Mouse (Mus musculus) frontal cortex, adult 2 months (tissue): ENCODE results near the gene Gm10772. TPM values are rescaled to one million over a fixed set of nuclear protein-coding genes. Genes with fewer than 3 reads are reported as not detected.
"Not testable (repeated sequence)": the region's sequence is repeated elsewhere in the genome, so short reads cannot be mapped to it uniquely, and the experiment has no call there.

Experiments used
- DNase-seq, 2 experiments: peaks; one replicate each; pipeline ENCODE4 v3.0.0; 2022; ENCODE audit warnings: low spot score in 1 of 2; ENCODE audit errors: extremely low spot score in 1 of 2
- polyA plus RNA-seq: library from polyadenylated mRNA; depleted of rRNA; stranded (reverse); fragments of >200 nt; gene quantifications from 2 replicates; pipeline ENCODE4 v1.2.3, GENCODE M21; 2012; rRNA removed

Gm10772 gene
- not detected in 2 replicates for polyA plus RNA-seq

- not testable (repeated sequence) for DNase-seq
Observed at GRCm38 (mm10) chr13:66227473-66227872, at the start of gene Gm10772. Gene Gm10772, minus strand, starts transcription at chr13:66227573.

DNA sequence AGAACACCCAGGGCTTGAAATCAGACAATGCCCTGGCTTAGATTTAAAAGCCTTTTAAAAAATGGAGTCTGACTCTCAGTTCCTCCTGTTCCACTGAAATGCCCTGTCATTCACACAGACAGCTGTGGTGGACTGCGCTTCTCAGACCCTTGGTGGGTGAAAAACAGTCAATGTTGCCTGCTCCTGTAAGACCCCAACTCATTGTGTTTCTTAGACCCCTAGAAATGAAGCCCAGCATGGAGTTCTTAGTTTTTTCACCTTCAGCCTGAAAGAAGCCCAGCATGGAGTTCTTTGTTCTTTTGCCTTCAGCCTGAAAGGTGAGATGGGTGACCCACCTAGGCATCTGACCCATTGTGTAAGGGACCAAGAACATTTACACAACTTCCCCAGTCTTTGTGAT is 36.5 kb upstream of the Gm10772 start:
- not testable (repeated sequence) for DNase-seq

DNA sequence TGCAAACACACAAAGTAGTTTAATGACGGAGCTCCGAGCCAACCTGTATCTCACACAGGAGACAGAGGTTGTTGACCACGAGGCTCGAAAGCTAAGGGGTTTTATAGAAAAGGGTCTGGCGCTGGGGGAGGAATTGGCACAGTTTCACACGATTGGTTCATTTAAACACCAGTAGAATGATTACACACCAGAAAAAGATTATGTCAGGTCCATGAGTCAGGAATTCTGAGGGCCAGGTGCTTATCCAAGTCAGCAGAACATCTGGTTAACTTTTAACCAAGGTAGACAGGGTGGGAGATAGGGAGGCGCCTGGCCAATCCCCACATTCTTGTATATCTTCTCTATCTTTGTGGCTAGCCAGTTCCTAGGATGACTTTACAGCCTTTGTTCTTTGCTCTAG is 35.8 kb upstream of the Gm10772 start:
- DNase-seq = not testable (repeated sequence)

GRCm38 (mm10) chr13:66214349-66214748 is 13.0 kb downstream of the Gm10772 start:
- no peak for DNase-seq

DNA sequence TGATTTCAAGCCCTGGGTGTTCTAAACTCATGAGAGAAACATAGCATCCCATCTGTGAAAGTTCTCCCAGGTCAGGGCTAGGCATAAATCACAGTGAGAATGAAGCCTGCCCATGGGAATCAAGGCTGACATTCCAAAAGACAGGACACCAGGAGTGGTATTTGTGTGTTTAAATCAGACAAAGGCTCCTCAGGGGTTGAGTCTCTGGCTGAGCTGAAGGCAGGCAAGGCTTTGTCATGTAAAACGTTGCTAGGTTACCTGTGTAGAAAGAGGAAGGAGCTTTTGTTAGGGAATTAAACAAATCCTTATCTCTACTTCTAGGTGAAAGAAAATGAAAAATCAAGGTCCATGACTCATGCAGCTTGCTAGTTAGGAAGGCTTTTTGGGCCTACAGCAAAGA is 13.6 kb downstream of the Gm10772 start:
- DNase-seq = not testable (repeated sequence)

GRCm38 (mm10) chr13:66179172-66179571 is 48.2 kb downstream of the Gm10772 start:
- not testable (repeated sequence) for DNase-seq

Other genes with a start within 250 kb of the Gm10772 start
- not detected in 2 replicates for gene Gm10324, start 108.0 kb downstream of the Gm10772 start, polyA plus RNA-seq
- not detected in 2 replicates for gene 2410141K09Rik, start 213.5 kb upstream of the Gm10772 start, polyA plus RNA-seq